Mouse (Mus musculus) liver, postnatal 0 days (tissue): ENCODE measurements at regions not wholly inside any gene's neighbourhood (a gene's known extent, or its start where the extent isn't known, plus 50 kb on each side); places are given as distances from the start of the nearest gene placed in this dataset.

ENCODE experiments used
- ATAC-seq: fragments of 200-750 bp; cut with Nextera tagmentation; 2 replicates; pipeline ENCODE4 v1.8.0; 2017; ENCODE audit warnings: mild to moderate bottlenecking, moderate library complexity
- DNase-seq: peaks from one replicate; pipeline ENCODE4 v3.0.0-alpha.2; 2016
- H3K27ac ChIP-seq: fragments of 300-500 bp; sonication (generic); 2 replicates; pipeline ENCODE4 v1.5.1; 2014; ENCODE audit warnings: antibody characterized with exemption, moderate library complexity, mild to moderate bottlenecking, low read depth
- H3K27me3 ChIP-seq: fragments of 300-500 bp; sonication (generic); 2 replicates; pipeline ENCODE4 v1.6.1; 2014; ENCODE audit warnings: low read length, control low read depth, mixed read lengths; ENCODE audit not compliant: insufficient read depth
- H3K36me3 ChIP-seq: fragments of 300-500 bp; sonication (generic); replicated peaks from 2 replicates; pipeline ENCODE4 v1.6.1; 2014; ENCODE audit warnings: mild to moderate bottlenecking, control low read depth, low read length, moderate library complexity, mixed read lengths; ENCODE audit not compliant: insufficient read depth
- H3K4me1 ChIP-seq: fragments of 300-500 bp; sonication (generic); 2 replicates; pipeline ENCODE4 v1.6.1; 2014; ENCODE audit warnings: antibody characterized with exemption, mild to moderate bottlenecking, control low read depth; ENCODE audit not compliant: insufficient read depth
- H3K4me2 ChIP-seq: fragments of 300-500 bp; sonication (generic); 2 replicates; pipeline ENCODE4 v1.6.1; 2014; ENCODE audit warnings: low read depth, mild to moderate bottlenecking, low read length, moderate library complexity, mixed read lengths
- H3K4me3 ChIP-seq: fragments of 300-500 bp; sonication (generic); 2 replicates; pipeline ENCODE4 v1.5.1; 2014; ENCODE audit warnings: low read depth, low read length
- H3K9ac ChIP-seq: fragments of 300-500 bp; sonication (generic); replicated peaks from 2 replicates; pipeline ENCODE4 v1.6.1; 2014; ENCODE audit warnings: mild to moderate bottlenecking, moderate library complexity
- H3K9me3 ChIP-seq: fragments of 300-500 bp; sonication (generic); 2 replicates; pipeline ENCODE4 v1.6.1; 2016; ENCODE audit warnings: mild to moderate bottlenecking, control low read depth, low read length, mixed read lengths
- CTCF ChIP-seq: sonication (generic); IDR thresholded peaks from 2 replicates; pipeline ENCODE4 v1.5.1; 2016; ENCODE audit warnings: antibody characterized with exemption, low read depth
- EP300 ChIP-seq: IDR thresholded peaks from 2 replicates; pipeline ENCODE4 v1.6.1; 2016; ENCODE audit warnings: antibody characterized with exemption, low read depth, mild to moderate bottlenecking
- WGBS: fragments of 180-500 bp; shearing (Covaris S2); extraction: QIAGEN DNeasy Blood & Tissue Kit; methylation state at CpG from one replicate; pipeline ENCODE4 v1.1.7; 2014; ENCODE audit not compliant: insufficient replicate concordance; 5-methylcytosine and 5-hydroxymethylcytosine counted together

DNA sequence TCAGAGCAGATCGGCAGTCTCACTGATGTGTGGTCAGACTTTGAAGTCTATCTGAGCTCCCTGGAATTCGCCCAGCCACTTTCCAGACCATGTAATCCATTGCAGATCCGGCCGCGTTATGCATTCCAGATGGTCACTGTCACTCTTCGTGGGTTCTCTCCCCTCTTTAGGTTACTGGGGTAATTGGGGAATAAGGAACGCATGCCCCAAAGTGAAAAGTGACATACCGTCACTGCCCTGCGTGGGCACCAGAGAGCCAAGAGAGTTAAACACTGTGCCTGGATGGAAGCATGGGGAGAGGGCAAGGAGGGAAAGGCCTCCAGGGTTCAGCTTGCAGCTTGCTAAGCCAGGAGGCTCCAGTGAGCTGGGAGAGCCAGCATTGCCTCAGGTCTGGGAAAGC is 108.0 kb downstream of the Gas1 start:
- ATAC-seq, result no peak
- WGBS, result 59% methylated on average over 9 of the region's 9 CpGs
- no peaks in the 10 kb centered on the region for H3K27me3 ChIP-seq
- H3K4me1 ChIP-seq, result no peaks in the 10 kb centered on the region
- H3K27ac ChIP-seq, result no peak overlapping the region
- no peak for DNase-seq
- no peak overlapping the region for H3K9ac ChIP-seq
- H3K4me2 ChIP-seq, result no peak overlapping the region
- no peak for TF ChIP-seq EP300
- no peak for TF ChIP-seq CTCF
- no peaks in the 10 kb centered on the region for H3K36me3 ChIP-seq
- H3K9me3 ChIP-seq, result no peaks in the 10 kb centered on the region
- H3K4me3 ChIP-seq, result no peak overlapping the region

- Histone ChIP-seq H3K36me3 (no peaks in the 10 kb centered on the region), H3K4me3 (no peak overlapping the region), H3K9me3 (no peaks in the 10 kb centered on the region), H3K4me2 (no peak overlapping the region), H3K4me1 (no peaks in the 10 kb centered on the region), H3K27me3 (no peaks in the 10 kb centered on the region), H3K9ac (no peak overlapping the region), H3K27ac (no peak overlapping the region)
- DNase-seq (no peak), ATAC-seq (no peak)
- no peak for TF ChIP-seq EP300
- no peak for TF ChIP-seq CTCF
- 81% methylated on average over 9 of the region's 9 CpGs for WGBS
These were observed 109.8 kb downstream of the Gas1 start for GRCm38 (mm10) chr13:60067325-60067724.

DNA sequence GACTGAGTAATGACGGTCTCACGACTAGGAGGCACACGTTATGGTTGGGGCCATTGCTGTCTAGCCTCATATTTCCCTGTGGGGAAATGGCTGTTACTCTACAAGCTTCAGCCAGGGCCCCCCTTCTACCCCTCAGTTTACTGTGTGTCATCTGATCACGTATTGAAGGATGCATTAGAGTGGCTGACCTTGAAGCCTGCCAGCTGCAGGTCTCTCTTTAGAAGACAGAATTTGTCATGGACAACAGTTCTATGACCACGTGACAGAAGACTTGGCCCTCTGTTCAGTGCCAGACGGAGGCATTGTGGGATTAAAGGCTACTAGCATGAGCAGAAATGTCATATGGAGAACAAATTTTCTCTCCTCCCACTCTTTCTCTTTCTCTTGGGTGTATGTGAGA is 115.6 kb downstream of the Gas1 start:
- no peak overlapping the region for H3K4me2 ChIP-seq
- no peak overlapping the region for H3K4me3 ChIP-seq
- TF ChIP-seq CTCF, result no peak
- no peak for TF ChIP-seq EP300
- no peak overlapping the region for H3K9ac ChIP-seq
- DNase-seq (no peak), ATAC-seq (no peak)
- no peak overlapping the region for H3K27ac ChIP-seq
- no peaks in the 10 kb centered on the region for H3K4me1 ChIP-seq
- H3K27me3 ChIP-seq, result no peaks in the 10 kb centered on the region
- no peaks in the 10 kb centered on the region for H3K9me3 ChIP-seq
- WGBS, result 73% methylated on average over 6 of the region's 6 CpGs
- H3K36me3 ChIP-seq, result no peaks in the 10 kb centered on the region

- 62% methylated on average over 13 of the region's 13 CpGs for WGBS
- Histone ChIP-seq H3K4me3 (no peak overlapping the region), H3K36me3 (no peaks in the 10 kb centered on the region), H3K27ac (no peak overlapping the region), H3K27me3 (no peaks in the 10 kb centered on the region), H3K9me3 (no peaks in the 10 kb centered on the region), H3K4me2 (no peak overlapping the region), H3K4me1 (no peaks in the 10 kb centered on the region), H3K9ac (no peak overlapping the region)
- TF ChIP-seq EP300 (no peak), CTCF (no peak)
- DNase-seq (no peak), ATAC-seq (no peak)
These were observed 119.3 kb downstream of the Gas1 start for GRCm38 (mm10) chr13:60057761-60058274.

- ATAC-seq (no peak), DNase-seq (no peak)
- no peak overlapping the region for H3K4me2 ChIP-seq
- WGBS, result 43% methylated on average over 3 of the region's 3 CpGs
- no peak overlapping the region for H3K9ac ChIP-seq
- H3K4me1 ChIP-seq, result no peaks in the 10 kb centered on the region
- no peaks in the 10 kb centered on the region for H3K9me3 ChIP-seq
- no peak overlapping the region for H3K27ac ChIP-seq
- H3K36me3 ChIP-seq, result no peaks in the 10 kb centered on the region
- no peak overlapping the region for H3K4me3 ChIP-seq
- H3K27me3 ChIP-seq, result no peaks in the 10 kb centered on the region
- TF ChIP-seq CTCF (no peak), EP300 (no peak)
These were observed 122.6 kb downstream of the Gas1 start for GRCm38 (mm10) chr13:60054531-60054930.

DNA sequence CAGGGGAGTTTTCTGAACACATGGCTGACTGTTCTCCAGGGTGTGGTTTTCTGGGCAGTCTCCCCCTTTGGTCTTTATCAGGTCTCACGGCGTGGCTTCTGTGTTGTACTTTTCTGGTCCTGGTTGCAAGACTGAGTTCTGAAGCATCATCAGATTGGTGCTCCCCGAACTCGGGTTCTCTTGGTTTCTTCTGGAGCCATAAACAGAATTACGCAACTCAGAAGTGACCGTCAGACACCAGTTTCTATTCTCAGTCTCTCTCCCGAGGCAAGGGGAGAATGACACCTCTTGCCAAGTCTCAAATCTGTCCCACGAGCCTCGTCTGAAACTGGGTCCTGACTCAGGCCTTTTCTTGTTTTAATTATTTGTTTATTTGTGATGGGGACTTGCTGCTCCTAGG is 123.1 kb downstream of the Gas1 start:
- Histone ChIP-seq H3K27me3 (no peaks in the 10 kb centered on the region), H3K27ac (no peak overlapping the region), H3K36me3 (no peaks in the 10 kb centered on the region), H3K4me1 (no peaks in the 10 kb centered on the region), H3K4me3 (no peak overlapping the region), H3K9me3 (no peaks in the 10 kb centered on the region), H3K4me2 (no peak overlapping the region), H3K9ac (no peak overlapping the region)
- TF ChIP-seq CTCF, result no peak
- no peak for TF ChIP-seq EP300
- 51% methylated on average over 9 of the region's 9 CpGs for WGBS
- ATAC-seq (no peak), DNase-seq (no peak)

- Histone ChIP-seq H3K9me3 (no peaks in the 10 kb centered on the region), H3K4me3 (no peak overlapping the region), H3K36me3 (no peaks in the 10 kb centered on the region), H3K27me3 (no peaks in the 10 kb centered on the region), H3K9ac (no peak overlapping the region), H3K27ac (no peak overlapping the region), H3K4me1 (no peaks in the 10 kb centered on the region), H3K4me2 (no peak overlapping the region)
- ATAC-seq (no peak), DNase-seq (no peak)
- TF ChIP-seq CTCF (no peak), EP300 (no peak)
- 87% methylated on average over 1 of the region's 1 CpGs for WGBS
These were observed 125.3 kb downstream of the Gas1 start for GRCm38 (mm10) chr13:60051866-60052265.
